Mouse (Mus musculus) small intestine, adult 2 months (tissue): ENCODE data around the gene Wfdc10.

Experiments used
- CTCF ChIP-seq: fragments of 200-500 bp; IDR thresholded peaks from 2 replicates; pipeline ENCODE4 v1.5.1; 2012; ENCODE audit warnings: low read depth, mild to moderate bottlenecking, control low read depth, inconsistent platforms, low read length, moderate library complexity, mixed read lengths; ENCODE audit not compliant: insufficient replicate concordance, insufficient read length; ENCODE audit errors: extremely low read depth
- POLR2A ChIP-seq: fragments of 200-500 bp; IDR thresholded peaks from 2 replicates; pipeline ENCODE4 v1.6.1; 2012; ENCODE audit warnings: low read depth, mild to moderate bottlenecking, control low read depth, inconsistent platforms, low read length, moderate library complexity

- TF ChIP-seq POLR2A = no peak
- no peak for TF ChIP-seq CTCF
Observed at GRCm38 (mm10) chr2:164638696-164639095, 17.1 kb upstream of the Wfdc10 start, which contains the start of gene Wfdc16.
